Mouse (Mus musculus): Measurements from ENCODE around the gene Lrriq3.

The Lrriq3 gene

DNA sequence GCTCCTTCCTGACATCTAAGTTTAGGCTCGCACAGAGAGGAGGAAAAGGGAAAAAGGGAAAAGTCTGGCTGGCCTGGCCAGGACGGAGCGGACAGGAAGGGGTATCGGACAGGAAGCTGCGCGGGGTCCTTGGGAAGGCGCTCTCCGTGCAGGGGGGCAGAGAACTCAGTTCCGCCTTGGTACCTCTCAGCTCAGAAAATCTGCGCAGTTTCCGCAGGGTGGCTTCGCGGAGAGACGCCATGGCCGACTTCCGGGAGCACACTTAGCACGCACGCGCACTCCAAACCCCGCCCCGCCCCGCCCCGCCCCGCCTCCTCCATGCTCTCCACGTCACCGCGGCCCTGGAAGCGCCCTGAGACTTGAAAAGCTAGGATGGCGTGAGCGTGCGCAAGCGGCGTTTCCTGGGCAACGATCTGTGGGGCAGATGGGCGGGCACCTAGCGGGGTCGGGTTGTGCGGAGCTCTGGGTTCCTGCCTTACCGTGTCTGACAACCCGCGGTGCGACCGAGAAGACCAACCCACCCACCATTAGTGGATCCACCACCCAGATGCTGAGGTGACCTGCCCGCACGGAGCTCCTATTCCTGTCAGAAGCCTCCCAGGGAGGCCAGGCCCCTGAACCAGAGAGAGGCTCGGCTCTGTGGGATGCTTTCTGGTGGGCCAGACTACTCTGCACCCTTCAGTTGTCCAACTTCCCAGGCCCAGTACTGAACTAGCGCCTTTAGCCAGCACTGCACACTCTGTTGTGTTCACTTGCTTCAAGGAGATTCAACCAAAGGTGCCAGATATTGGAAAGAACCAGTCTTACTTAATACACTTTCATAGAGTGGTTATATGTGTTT is at the start of gene Lrriq3, which contains the start of gene Fpgt:
Lrriq3 (plus strand) TSS at position 319 of the 841 bp plus-strand sequence.
Fpgt (minus strand) TSS at position 288 of the 841 bp plus-strand sequence.
- peak; percentile 78 for DNase-seq (ENCODE audit: low spot score)

DNA sequence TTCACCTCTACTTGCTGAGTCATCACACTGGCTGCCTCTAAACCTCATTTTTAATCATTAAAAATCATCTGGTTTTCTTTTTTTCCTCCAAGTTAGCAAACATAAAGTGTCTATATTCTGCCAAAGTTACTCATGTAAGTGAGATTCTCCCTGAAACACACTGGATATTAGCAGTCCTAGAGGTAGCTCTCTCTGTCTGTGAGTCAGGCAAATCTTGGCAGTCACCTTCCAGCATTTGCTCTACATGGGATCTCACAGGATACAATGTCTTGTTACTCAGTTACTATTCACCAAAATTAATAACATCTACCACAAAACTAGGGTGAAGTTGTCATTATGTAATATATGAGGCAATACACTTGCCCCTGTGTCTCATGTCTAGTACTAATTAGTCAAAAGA is 41.2 kb upstream of the Lrriq3 start:
- no peak for DNase-seq (ENCODE audit: low spot score)

DNA sequence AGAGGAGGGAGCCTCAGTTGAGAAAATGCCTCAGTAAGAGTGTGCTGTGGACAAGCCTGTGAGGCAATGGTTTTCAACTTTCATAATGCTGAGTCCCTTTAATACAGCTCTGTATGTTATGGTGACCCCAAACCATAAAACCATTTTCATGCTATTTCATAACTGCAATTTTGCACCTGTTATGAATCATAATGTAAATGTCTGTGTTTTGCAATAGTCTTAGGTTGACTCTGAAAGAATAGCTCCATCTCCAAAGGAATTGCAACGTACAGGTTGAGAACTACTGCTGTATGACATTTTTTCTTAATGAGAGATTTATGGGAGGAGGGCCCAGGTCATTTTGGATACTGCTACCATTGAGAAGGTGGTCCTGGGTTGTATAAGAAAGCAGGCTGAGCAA is 40.0 kb upstream of the Lrriq3 start:
- DNase-seq (ENCODE audit: low spot score) = no peak

DNA sequence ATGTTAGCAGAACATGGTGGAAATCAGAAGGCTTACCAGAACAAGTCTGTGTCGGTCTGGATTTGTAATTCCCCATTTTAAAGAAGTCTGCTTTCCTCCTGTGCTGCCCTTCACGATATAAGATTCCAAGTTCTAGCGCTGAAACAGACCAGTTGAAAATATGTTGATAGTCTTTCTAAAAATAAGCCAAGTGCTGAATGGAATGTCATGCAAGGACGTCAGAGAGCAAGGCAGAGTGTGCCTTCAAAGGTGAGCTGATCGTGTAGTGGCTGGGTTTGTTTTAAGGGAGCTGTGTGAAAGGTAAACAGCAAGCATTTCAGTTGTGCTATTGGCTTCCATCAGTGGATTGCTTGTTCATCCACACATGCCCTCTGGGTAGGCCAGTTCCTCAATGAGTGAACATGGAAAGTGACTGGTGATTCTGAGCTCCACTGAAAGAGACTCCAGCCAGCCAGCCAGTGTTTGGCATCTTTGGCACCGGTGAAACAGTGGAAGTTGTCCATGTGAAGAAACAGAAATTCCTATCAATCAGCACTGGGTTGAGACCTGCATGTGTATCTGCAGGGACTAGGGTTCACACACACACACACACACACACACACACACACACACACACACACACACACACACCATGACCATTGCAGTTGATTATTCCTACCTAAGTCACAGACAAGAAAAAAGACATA is 37.9 kb upstream of the Lrriq3 start, which contains the start of gene Tnni3k:
Tnni3k (minus strand) TSS at position 177 of the 686 bp plus-strand sequence.
- no peak for DNase-seq (ENCODE audit: low spot score)

DNA sequence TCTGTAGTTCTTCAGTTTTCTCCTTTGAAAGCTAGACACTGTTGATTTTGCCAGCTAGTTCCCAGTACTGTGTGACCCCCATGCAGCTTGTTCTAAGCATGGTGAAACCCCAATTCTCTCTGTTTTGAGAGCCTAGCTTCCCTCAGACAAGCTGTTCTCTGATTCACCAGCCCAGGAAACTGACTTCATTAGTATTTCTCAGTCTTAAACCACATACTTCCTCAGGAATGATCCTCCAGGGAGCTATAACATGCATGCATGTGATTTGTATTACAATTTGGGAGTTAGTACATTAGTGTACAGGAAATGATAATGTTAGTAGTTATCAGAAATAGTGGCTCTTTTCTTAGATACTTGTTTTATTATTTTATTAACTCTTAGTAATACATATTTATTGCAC is 36.6 kb upstream of the Lrriq3 start:
- DNase-seq (ENCODE audit: low spot score) = no peak

DNA sequence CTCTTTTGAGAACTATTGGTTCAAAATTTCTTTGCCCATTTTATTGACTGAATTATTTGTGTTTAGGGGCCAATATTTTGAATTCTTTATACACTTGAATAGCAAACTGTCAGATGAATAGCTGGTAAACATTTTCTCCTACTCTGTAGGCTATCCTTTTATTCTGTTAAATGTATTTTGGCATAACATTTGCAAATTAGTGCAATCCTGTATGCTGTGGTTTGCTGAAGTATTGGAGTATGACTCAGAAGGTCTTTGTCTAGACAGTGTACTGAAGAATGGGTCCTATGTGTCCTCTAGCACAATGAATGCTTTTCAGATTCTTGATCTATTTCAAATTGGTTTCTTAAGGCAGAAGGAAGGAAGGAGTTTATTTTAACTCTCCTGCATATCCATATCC is 35.7 kb upstream of the Lrriq3 start:
- no peak for DNase-seq (ENCODE audit: low spot score)

DNA sequence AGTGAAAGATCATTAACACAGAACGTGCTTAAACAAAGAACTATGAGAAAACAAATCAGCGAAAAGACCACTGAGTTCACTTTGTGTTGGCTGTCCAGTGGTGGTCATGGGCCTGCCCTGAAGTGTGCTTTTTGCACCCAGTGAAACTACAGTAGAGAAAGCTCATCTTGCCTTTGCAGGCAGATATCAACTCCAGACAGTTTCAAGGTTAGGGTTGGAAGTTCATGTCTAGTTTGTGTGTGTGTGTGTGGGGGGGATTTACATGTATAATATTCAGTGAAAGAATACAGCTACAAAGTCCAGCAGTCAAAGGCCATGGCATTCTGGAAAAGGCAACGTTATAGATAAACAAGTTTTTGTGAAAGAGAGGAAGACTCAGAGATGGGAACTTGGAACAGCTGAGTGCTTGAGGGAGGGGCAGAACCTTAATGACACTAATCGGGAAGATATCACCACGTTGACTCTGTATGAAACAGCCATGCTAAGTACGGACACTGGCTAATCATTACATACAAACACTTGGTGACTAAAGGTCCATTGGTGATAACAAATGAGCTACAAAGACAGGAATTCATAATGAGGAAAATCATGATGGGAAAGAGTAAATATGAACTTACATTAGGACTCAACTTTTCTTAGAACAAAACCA is 34.3 kb upstream of the Lrriq3 start:
- no peak for DNase-seq (ENCODE audit: low spot score)

DNA sequence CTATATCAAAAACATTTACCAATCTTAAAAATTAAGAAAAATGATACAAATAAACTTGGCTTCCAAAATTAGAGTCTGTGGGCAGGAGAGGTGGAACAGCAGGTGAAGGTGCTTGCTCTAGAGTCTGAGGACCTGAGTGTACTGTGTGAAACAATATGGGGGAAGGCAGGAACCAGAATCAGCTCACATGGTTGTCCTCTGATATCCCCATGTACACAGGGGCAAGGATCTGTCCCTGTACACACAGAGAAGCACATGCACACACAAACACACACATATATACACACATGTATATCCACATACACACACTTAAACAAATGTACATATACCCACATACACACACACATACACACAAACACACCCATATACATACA is 33.8 kb upstream of the Lrriq3 start:
- no peak for DNase-seq (ENCODE audit: low spot score)

DNA sequence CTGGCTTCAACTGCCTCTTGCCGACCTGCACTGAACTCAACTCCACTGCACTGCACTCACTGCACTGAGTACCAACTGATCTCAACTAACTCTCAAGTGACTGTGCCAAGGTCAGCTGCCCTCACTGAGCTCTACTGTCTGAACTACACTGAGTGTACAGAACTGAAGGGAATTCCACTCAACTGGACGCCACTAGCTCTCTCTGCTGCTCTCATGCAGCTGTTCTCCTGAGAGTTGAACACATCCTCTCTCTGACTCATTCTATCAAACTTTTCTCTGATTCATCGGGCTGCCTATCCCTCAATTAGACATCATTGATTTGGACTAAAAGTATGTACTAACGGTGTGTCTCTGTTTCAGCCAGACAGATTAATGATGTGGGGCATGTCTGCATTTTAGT is 15.3 kb upstream of the Lrriq3 start:
- no peak for DNase-seq (ENCODE audit: low spot score)

DNA sequence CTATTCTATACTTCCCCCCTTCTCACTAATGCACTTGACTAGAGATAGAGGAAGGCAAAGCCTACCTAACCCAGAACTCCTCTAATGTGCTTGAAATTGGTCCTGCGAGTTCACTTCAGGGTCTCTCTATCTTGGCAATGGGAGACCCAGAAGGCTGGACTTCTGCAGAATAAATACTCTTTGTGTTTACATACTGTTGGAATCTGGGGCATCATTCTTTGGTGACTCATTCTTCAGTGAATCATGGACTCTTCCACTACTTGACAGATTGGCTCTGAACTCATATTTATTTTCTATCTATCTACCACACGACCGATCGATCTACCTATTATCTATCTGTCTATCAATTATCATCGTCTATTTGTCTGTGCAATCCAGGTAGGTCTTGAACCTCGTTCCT is 1.2 kb upstream of the Lrriq3 start:
- no peak for DNase-seq (ENCODE audit: low spot score)

DNA sequence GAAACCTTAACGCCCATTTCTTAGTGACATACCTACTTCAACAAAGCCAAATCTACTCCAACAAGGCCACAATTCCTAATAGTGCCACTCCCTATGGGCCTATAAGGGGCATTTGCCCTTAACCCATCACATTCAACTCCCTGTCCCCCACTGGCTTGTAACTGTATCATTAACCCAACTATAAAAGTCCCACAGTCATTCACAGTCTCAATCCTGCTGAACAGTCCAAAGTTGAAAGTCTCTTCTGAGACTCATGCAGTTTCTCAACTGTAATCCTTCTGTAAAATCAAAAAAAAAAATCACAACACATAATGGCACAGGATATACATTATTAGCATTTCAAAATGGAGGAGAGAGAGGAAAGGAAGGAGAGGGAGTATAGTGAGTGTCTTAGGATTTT is 6.0 kb downstream of the Lrriq3 start:
- DNase-seq (ENCODE audit: low spot score) = no peak

DNA sequence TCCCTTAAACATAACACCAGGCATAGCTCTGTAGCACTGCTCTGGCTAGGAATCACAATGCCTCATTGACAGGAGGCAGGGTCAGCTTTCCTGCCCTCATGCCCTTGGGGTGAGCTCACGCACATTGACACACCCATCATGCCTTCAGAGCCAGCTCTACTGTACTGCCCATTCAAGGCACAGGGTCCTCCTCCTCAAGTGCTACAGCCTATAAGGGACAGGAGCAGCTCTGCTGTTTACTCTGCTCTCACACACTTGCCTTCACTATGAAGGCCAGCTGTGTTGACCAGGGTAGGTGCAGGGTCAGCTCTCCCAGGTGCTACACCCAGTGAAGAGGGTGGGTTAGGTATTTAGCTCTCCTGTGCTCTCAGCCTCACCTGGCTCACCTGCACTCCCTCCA is 12.7 kb downstream of the Lrriq3 start:
- no peak for DNase-seq (ENCODE audit: low spot score)

DNA sequence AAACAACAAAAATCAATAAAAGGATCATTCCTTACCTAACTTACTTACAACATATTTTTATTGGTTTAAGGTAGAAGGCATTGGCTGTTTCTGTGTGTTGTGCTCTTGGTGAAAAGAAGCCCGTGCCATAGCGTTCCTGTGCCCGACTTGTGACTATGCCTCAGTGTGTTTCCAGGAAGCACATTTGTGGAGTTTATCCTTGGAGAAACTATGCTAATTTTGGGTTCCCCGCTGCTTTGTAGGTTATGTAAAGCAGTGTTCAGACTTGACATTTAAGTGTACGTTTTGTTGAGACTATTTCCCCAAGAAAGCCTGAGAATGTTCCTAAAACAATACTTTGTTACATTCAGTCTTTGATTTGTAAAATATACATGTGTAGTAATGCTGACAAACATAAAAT is 44.5 kb downstream of the Lrriq3 start:
- DNase-seq (ENCODE audit: low spot score) = no peak

DNA sequence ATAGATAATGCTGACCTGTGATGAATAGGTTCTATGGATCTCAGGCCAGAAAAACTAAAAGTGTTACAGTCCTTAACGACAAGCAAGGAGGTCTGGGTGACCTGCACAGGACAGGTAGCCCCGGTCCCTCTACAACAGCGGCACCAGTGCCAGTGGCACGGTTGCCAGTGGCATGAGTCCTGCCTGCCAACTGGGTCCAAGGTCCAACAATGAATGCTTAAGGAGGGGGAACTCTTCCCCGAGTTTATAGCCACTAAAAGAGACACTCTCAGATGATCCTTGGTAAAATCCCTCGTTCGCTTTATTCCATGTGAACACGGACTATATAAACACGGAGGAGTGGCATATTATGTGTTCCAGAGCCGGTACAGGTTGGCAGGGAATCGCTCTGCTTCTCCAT is 47.8 kb downstream of the Lrriq3 start:
- no peak for DNase-seq (ENCODE audit: low spot score)

DNA sequence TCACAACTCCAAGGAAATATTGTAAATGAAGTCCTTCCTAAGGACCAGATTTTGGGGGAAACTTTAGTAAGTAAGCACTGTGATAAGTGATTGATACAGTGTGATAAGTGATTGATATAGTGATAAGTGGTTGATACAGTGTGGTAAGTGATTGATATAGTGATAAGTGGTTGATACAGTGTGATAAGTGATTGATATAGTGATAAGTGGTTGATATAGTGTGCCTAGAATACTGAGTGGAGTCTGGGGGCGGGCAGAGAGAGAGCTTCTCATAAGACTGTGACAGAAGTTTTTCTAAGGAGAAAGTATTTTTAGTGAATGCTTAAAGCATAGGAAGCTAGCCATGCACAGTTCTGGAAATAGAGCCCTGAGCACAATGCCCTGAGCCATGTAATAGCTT is 51.1 kb downstream of the Lrriq3 start:
- DNase-seq (ENCODE audit: low spot score) = no peak

DNA sequence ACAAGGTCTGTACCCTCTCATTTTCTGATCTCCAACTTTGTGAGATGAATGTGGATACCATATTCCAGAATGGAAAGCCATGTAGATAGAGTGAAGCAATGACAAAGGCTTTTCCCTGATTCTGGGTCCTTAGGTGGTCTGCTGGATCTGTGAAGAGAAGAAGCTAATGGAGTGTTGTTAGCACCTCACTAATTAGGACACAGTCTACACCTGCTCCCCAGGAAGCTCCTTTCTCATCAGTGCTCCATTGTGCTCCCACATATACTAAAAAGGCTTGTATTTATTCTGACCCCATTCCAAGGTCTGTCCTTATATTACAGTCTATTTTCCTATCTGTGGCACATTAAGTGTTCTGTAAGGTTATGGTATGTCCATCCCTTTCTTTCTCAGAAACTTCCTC is 68.6 kb downstream of the Lrriq3 start:
- DNase-seq (ENCODE audit: low spot score) = no peak

DNA sequence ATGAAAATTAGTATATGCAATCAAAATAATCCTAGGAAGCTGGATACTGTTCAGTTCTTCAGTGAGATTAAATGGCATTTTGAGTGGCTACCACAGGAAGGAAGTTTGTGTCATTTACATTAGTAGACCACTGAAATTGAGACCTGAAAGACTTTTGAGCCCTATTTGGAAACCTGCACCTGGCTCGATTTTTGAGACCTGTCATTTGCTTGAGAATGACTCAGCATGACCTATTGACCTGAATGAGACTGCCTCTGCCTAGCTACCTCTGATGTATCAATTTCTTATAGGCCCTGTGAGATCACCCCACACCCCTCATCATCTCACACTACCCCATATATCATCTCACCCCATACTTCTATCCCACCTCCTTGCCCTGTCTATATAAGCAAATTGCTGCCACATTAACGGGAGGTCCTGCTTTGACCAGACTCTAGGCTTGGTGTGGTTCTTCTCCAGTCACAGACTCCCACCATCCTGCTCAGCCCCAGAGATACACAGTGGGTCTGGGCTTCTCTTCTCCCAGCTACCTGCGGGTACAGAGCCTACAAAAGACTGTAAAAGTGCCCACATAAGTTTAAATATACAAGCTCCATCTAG is 87.2 kb downstream of the Lrriq3 start:
- DNase-seq (ENCODE audit: low spot score) = no peak

DNA sequence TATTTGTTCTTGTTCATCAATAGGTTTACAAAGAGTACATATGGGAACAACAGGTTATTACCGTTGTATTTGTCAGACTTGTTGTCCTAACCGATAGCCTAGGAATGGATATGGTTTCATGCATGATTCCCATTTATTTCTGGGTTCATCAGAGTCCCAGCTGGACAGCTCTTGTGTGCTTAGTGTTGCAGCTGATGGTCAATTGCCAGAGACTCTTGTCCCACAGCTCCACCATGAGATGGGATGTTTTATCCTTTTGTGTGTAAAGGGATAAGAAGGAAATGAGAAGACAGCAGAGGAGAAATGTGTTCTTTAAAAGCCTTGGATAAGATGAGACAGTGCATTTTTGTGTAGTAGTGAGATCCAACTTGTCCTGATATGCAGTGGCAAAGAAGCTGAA is 93.2 kb downstream of the Lrriq3 start:
- no peak for DNase-seq (ENCODE audit: low spot score)

DNA sequence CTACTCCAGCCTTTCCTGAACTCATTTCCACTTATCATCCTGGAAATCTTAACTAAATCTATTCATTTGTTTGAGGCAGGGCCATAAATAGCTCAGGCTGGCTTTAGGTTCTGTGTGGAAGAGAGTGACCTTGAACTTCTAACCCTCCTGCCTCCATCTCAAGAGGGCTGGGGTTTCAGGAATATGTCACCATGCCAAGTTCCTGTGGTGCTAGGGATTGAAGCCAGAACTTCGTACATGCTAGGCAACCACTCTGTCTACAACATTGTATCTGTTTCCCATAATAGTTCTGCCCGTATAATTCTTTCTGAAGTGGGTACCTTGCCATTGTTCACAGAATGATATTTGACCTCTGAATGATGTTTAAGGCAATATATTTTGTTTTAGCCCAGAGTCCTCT is 95.6 kb downstream of the Lrriq3 start:
- no peak for DNase-seq (ENCODE audit: low spot score)

DNA sequence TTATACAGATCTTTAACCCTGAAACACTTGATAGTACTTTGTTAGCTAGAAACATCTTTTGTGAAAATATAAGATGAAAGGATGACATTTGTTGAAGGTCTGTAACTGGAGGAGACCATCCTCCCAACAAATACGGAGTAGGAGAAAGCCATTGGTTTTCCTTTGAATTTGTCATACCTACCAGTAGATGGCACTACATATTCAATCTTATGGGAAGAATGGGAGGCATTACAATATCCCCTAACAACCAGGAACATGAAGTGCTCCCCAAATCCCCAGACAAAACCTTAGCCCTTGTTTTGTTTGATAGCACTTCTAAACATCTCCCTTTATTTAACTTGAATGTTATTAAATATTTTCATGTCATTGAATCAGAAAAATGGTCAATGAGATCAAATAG is 141.7 kb downstream of the Lrriq3 start:
- DNase-seq (ENCODE audit: low spot score) = no peak

DNA sequence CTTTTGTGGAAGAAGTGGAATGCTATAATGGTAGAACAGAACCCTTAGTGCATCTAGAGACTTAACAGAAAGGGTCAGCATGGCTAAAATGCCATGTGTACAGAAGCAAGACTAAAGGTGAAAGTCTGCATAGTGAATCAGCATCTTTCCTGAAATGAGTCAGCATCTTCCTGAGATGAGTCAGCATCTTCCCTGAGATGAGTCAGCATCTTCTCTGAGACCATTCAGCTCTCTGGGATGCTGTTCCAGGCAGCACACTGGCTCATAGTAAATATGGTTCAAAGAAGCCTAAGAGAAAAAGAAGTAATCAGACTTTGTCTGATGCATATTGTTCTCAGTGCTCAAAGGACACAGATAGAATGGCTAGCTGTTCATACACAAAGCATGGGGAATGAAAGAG is 142.3 kb downstream of the Lrriq3 start:
- DNase-seq (ENCODE audit: low spot score) = no peak

All from urinary bladder, postnatal 25 days (tissue).